Mouse (Mus musculus): ENCODE data around the gene Slco6d1.
"Not testable (repeated sequence)": the region's sequence is repeated elsewhere in the genome, so short reads cannot be mapped to it uniquely, and the experiment has no call there.

The Slco6d1 gene

GRCm38 (mm10) chr1:98420824-98421223 lies at the start of gene Slco6d1:
Gene Slco6d1, plus strand, starts transcription at chr1:98421124.
- DNase-seq (ENCODE audit: low spot score) = no peak

- DNase-seq (ENCODE audit: low spot score) = no peak
These were observed 28.9 kb upstream of the Slco6d1 start for GRCm38 (mm10) chr1:98392001-98392400.

GRCm38 (mm10) chr1:98447929-98448328 lies 27.0 kb downstream of the Slco6d1 start:
- no peak for DNase-seq (ENCODE audit: low spot score)

- not testable (repeated sequence) for DNase-seq (ENCODE audit: low spot score)
These were observed 38.3 kb downstream of the Slco6d1 start for GRCm38 (mm10) chr1:98459224-98459623.

GRCm38 (mm10) chr1:98476381-98476780 lies 55.5 kb downstream of the Slco6d1 start:
- not testable (repeated sequence) for DNase-seq (ENCODE audit: low spot score)

- DNase-seq (ENCODE audit: low spot score) = no peak
These were observed 58.3 kb downstream of the Slco6d1 start for GRCm38 (mm10) chr1:98479243-98479642.

GRCm38 (mm10) chr1:98505982-98506381 lies 85.1 kb downstream of the Slco6d1 start:
- DNase-seq (ENCODE audit: low spot score) = no peak

GRCm38 (mm10) chr1:98522977-98523376 lies 102.1 kb downstream of the Slco6d1 start:
- no peak for DNase-seq (ENCODE audit: low spot score)

- no peak for DNase-seq (ENCODE audit: low spot score)
These were observed 102.6 kb downstream of the Slco6d1 start for GRCm38 (mm10) chr1:98523537-98523936.

GRCm38 (mm10) chr1:98528368-98528767 lies 107.4 kb downstream of the Slco6d1 start:
- DNase-seq (ENCODE audit: low spot score) = not testable (repeated sequence)

- no peak for DNase-seq (ENCODE audit: low spot score)
These were observed 124.4 kb downstream of the Slco6d1 start for GRCm38 (mm10) chr1:98545372-98545771.

GRCm38 (mm10) chr1:98554388-98554787 lies 133.5 kb downstream of the Slco6d1 start:
- no peak for DNase-seq (ENCODE audit: low spot score)

- DNase-seq (ENCODE audit: low spot score) = no peak
These were observed 144.8 kb downstream of the Slco6d1 start for GRCm38 (mm10) chr1:98565701-98566100.
